Mouse (Mus musculus): ENCODE results near the gene Cbfa2t2. TPM values are rescaled to one million over a fixed set of nuclear protein-coding genes. Genes with fewer than 3 reads are reported as not detected.

Gene Cbfa2t2
- 13.7 and 21.7 TPM in 2 replicates for polyA plus RNA-seq (2015; fragmentation: Nextera tagmentation; extraction: Ambion mirVana)

DNA sequence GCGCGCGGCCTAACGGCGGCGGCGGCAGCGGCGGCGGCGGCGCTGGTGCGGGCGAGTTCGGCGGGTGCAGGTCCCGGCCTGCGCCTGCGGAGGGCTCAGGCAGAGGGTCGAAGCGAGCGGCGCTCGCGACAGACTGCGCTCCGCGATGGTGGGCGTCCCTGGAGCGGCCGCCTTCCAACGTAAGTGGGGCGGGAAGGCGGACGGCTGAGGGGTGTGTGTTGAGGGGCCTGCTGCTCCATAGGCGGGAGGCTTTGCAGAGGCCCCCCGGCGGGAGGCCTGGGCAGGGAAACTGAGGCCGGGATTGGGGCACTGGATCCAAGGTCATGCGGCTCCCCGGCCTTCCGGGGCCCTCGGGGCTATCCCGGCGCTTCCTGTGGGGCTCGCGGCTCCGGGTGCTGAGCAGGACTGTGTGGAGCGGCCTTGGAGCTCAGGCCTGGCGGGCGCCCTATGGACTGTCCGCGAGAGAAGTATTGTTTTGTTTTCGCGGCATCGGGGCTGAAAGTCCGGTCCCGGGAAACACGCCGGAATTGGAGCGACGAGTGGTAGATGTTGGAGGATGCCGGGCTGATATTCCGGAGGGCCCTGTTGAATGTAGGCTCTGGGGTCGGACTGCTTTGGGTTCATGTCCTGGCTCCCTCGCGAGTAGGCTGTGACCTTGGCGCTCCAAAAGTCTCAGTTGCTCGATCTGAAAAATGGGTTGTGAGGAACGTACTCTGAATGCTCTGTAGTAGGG lies at the start of gene Cbfa2t2:
Cbfa2t2 (plus strand) TSS at position 24 of the 733 bp plus-strand sequence.

DNA sequence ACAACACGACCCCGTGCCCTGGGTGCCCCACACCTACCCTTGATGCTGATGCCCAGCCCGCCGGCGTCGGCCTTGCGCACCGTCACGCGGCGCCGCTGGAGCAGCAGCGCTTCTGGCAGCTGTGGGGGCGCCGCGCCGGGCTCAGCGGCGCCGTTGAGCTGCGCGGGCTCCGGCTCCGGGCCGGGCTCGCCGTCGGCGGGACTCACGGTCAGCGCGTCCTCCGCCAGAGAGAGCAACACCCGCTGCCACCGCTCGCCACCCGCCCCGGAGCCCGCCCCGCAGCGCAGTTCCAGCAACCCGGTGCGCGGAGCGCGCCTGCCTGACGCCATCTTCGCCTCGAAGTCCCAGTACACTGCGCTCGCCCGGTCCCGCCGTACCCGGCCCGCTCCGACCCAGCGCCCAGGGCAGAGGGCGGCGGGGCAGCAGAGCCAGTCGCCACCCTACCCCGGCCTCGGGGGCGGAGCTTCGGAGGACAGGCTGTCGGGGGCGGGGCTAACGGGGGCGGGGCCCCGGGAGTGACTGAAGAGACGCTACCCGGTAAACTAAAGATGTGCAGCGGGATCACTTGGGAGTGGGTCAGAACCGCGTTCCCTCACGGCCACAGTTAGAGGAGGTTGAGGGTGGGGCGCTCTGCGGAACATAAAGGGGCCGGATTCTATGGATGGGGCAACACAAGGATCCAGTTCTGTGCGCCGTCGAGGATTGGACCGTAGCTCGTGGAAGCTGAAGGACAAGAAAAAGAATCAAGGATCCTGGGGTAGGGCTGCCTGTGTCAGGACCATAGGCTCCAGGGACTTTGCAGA lies 28.4 kb upstream of the Cbfa2t2 start, which contains the start of gene Snta1:
Snta1 (minus strand) TSS at position 457 of the 803 bp plus-strand sequence.

GRCm38 (mm10) chr2:154546711-154547110 lies 110.4 kb downstream of the Cbfa2t2 start, which contains the start of gene 1700003F12Rik:
TSS of gene 1700003F12Rik (plus strand) at chr2:154547085.

DNA sequence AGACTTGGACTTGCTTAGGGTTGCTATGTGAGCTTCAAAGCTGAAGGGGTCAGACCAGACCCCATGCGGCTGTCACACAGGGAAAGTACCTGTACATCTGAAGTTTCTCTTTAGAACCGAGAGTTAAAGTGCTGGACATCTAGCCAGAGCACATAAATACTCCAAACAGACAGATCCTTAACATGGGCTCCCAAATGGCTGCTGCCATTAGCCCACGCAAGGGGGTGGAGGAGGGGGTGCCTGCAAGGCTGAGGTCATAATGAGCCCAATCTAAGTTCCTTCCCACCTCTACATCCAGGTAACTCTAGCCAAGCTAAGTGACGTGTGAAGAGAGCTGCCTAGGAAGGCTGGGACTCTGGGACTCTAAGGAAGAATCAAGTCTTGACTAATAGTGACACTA lies 115.2 kb downstream of the Cbfa2t2 start, which contains the start of gene Actl10:
Actl10 (plus strand) TSS at position 301 of the 400 bp plus-strand sequence.

DNA sequence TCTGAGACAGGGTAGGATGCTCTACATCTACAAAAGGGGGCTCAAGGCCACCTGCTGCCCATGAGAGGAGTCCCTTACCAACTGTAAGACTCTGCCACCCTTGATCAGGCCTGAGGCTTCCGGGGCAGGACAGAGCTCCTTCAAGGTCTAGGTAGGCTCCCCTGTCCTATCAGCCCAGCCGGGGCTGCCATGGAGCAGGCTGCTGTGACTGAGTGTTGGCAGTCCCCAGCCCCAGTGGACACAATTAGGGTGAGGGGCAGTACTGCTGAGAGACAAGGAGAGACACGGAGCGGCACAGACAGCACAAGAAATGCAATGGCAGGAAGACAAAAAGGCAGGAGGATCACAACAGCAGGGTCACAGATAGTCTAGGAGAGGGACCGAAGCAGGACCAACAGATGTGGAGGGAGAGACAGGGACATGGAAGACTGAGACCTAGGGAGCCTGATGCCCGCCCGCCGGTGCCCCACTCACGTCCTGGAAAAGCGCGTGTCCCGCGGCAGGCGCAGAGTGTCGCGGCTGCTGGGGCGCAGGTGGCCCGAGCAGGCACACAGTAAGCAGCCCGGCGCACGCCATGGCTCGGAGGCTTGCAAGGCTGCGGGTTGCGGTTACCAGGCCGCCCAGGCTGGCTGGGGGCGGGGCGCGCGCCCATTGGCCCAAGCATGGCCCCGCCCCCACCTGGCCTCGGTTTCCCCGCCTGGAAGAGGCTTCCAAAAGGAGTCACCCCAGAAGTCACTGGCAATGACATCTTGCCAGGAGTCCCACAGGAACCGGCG lies 122.2 kb downstream of the Cbfa2t2 start, which contains the start of gene Necab3:
Necab3 (minus strand) TSS at position 627 of the 776 bp plus-strand sequence.

DNA sequence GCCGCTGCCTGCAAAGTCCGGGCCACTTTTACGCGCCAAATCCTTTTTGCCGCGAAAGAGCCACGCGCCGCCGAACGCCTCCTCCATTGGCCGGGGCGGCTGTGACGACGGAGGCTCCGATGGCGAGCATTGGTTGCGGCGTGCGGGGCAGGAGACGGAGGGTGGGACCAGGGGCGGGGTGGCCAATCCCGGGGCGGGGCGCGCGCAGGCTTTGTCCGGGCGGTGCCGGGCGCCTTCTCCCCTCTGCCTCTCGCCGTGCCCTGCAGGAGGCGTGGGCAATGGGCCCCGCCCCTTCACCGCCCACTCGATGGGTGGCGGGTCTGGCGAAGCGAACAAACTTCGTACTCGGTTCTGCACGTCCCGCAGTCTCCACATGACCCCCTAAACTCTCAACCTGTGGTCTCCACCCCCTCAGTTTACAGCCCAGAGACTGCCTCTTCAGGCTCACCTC lies 133.6 kb downstream of the Cbfa2t2 start, which contains the start of gene E2f1:
E2f1 (minus strand) TSS at position 57 of the 451 bp plus-strand sequence.

Other genes starting within 250 kb of the Cbfa2t2 start
- gene Bpifb1, start 245.7 kb upstream of the Cbfa2t2 start, polyA plus RNA-seq (2015; fragmentation: Nextera tagmentation; extraction: Ambion mirVana) = 1.6 and 19.4 TPM in 2 replicates
- gene Bpifb5, start 212.7 kb upstream of the Cbfa2t2 start, polyA plus RNA-seq (2015; fragmentation: Nextera tagmentation; extraction: Ambion mirVana) = 0.84 and 2.6 TPM in 2 replicates
- not detected in 2 replicates for gene Bpifb9a, start 178.6 kb upstream of the Cbfa2t2 start, polyA plus RNA-seq (2015; fragmentation: Nextera tagmentation; extraction: Ambion mirVana)
- gene Bpifb9b, start 129.3 kb upstream of the Cbfa2t2 start, polyA plus RNA-seq (2015; fragmentation: Nextera tagmentation; extraction: Ambion mirVana) = not detected in 2 replicates
- 4.3 and 19.9 TPM in 2 replicates for gene Cdk5rap1, start 63.5 kb upstream of the Cbfa2t2 start, polyA plus RNA-seq (2015; fragmentation: Nextera tagmentation; extraction: Ambion mirVana)
- 29.3 and 32.6 TPM in 2 replicates for gene Snta1, start 28.4 kb upstream of the Cbfa2t2 start, polyA plus RNA-seq (2015; fragmentation: Nextera tagmentation; extraction: Ambion mirVana)
- 2.6 and 2.8 TPM in 2 replicates for gene 1700003F12Rik, start 110.6 kb downstream of the Cbfa2t2 start, polyA plus RNA-seq (2015; fragmentation: Nextera tagmentation; extraction: Ambion mirVana)
- gene Actl10, start 115.3 kb downstream of the Cbfa2t2 start, polyA plus RNA-seq (2015; fragmentation: Nextera tagmentation; extraction: Ambion mirVana) = 0.26 and 0.35 TPM in 2 replicates
- 3.7 and 5.8 TPM in 2 replicates for gene Necab3, start 122.4 kb downstream of the Cbfa2t2 start, polyA plus RNA-seq (2015; fragmentation: Nextera tagmentation; extraction: Ambion mirVana)
- gene E2f1, start 133.4 kb downstream of the Cbfa2t2 start, polyA plus RNA-seq (2015; fragmentation: Nextera tagmentation; extraction: Ambion mirVana) = 12.2 and 14.2 TPM in 2 replicates
- gene Pxmp4, start 167.2 kb downstream of the Cbfa2t2 start, polyA plus RNA-seq (2015; fragmentation: Nextera tagmentation; extraction: Ambion mirVana) = 28.6 and 31.2 TPM in 2 replicates
- 0.46 and 0.66 TPM in 2 replicates for gene Zfp341, start 176.8 kb downstream of the Cbfa2t2 start, polyA plus RNA-seq (2015; fragmentation: Nextera tagmentation; extraction: Ambion mirVana)
- gene 4930519P11Rik, start 177.0 kb downstream of the Cbfa2t2 start, polyA plus RNA-seq (2015; fragmentation: Nextera tagmentation; extraction: Ambion mirVana) = 0.57 and 1.0 TPM in 2 replicates
- 54.0 and 62.8 TPM in 2 replicates for gene Chmp4b, start 215.2 kb downstream of the Cbfa2t2 start, polyA plus RNA-seq (2015; fragmentation: Nextera tagmentation; extraction: Ambion mirVana)

Data from adrenal gland, postnatal 0 days (tissue).